Mouse (Mus musculus): Measurements from ENCODE around the gene Txndc2.

- TF ChIP-seq CTCF (IDR thresholded peaks at IDR 0.05; ENCODE audit: low read depth) (no peak), EP300 (IDR thresholded peaks at IDR 0.05; ENCODE audit: low read depth) (no peak)
These were observed 6.0 kb upstream of the Txndc2 start for GRCm38 (mm10) chr17:65647961-65648360.
